Mouse (Mus musculus): ENCODE results near the gene Phldb1.

DNA sequence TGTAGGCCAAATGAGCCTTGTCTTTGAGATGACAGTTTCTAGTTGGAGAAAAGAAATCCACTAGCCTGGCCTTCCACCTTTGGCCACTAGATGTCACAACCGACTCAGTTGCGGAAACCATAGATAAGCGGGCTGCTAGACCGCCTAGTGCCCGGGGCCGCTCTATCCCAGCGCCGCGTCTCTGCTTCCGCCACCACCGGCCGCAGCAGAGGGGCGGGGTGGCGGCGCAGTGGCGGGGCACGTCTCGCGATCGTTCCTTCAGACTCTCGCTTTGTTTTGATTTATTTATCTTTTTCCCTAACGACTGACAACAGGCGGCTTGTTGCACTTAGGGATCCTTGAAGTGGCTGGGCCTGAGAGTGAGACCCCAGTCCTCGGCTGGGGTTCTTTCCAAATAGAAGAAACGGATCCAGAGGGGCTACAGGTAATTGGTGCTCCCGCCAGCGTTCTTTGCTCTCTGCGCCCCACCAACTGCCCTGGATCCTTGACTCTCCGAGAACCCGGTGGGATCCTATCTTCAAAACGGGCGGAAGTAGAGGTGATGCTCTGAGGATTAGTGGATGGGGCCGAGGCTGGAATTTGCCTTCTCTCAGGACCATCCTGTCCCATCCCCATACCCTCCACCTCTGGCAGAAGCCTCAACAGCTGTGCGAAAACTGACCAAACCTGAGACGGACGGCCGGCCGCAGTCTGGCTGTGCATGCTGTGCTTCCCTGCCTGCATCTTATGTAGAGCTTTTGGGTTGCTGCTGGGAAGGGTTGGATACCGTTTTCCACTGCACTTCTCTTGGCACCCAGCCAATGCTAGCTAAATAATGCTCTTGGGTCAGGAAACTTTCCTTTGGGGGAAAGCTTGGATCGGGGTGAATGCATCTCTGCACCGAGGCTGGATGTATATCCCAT is 38.0 kb upstream of the Phldb1 start:
- TF ChIP-seq CTCF (IDR thresholded peaks at IDR 0.05; ENCODE audit: extremely low read depth, insufficient read length, insufficient replicate concordance, low read depth, low read length) (peak; percentile 77; the same call in 1 of the 2 replicates), POLR2A (IDR thresholded peaks at IDR 0.05; ENCODE audit: low read depth, low read length) (no peak)

Measured in small intestine, adult 2 months (tissue).